Mouse (Mus musculus) liver, adult (tissue): ENCODE measurements around the gene Afg1l.

Experiments
- GATA4 ChIP-seq: IDR thresholded peaks from 2 replicates; pipeline ENCODE4 v1.6.1; 2014; ENCODE audit warnings: mild to moderate bottlenecking, low read length; ENCODE audit not compliant: insufficient replicate concordance

The Afg1l gene

DNA sequence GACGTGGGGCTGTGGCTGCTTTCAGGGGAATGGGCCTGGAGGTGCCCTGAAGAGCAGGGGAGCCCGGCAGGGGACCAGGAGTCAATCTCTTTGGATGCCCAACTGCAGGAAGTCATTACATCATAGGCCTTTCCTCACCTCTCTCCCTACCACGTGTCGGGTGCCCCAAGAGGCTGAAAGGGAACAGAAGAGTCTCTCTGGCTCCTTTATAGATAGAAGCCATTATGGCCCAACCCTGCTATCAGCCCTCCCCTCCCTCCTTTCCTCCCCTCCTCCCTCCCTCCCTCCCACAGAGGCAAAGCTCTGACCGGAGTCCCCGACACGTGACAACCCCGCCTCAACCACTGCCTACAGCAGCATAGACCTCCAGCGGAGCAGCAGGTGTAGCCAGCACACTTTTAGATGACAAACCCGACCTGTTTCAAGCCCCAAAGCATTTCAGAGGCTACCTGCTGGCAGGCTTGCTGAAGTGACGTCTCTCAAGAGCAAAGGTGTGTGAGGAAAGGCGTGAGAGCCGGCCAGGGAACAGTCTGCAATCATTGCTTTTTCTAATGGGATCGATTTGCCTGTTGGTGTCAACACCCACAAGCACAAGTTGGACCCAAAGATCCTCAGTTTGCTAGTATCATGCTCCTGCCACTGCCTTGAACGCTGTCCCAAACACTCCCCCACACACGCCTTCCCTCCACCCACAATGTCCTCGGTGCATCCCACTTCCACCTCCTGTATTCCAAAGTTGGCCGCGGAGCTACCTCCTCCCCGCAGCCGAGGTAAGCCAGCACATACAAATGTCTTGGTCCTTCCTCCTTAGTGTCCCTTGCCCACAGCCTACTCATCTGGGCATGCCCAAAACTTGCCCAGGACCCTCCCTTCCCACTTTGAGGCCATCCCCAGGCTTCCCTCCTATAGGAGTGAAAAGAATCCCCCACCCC is 204.3 kb downstream of the Afg1l start:
- no peak; the same call in 1 of the 2 replicates for TF ChIP-seq GATA4

DNA sequence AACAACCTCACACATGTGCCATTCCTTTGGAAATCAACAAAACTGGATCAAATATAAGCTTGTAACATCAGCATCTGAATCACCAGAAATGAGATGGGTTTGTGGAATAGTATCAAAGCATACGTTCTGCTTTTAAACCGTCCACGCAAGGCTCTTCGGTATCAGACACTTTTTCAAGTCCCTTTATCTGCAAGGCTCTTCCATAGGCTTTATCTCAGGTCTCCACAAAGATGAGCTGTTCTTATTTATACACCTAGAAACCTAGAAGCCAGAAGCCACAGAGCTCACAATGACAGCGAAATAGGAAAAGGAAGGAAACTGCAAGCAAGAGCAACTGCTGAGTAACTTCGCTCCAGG is 205.0 kb downstream of the Afg1l start:
- no peak for TF ChIP-seq GATA4

DNA sequence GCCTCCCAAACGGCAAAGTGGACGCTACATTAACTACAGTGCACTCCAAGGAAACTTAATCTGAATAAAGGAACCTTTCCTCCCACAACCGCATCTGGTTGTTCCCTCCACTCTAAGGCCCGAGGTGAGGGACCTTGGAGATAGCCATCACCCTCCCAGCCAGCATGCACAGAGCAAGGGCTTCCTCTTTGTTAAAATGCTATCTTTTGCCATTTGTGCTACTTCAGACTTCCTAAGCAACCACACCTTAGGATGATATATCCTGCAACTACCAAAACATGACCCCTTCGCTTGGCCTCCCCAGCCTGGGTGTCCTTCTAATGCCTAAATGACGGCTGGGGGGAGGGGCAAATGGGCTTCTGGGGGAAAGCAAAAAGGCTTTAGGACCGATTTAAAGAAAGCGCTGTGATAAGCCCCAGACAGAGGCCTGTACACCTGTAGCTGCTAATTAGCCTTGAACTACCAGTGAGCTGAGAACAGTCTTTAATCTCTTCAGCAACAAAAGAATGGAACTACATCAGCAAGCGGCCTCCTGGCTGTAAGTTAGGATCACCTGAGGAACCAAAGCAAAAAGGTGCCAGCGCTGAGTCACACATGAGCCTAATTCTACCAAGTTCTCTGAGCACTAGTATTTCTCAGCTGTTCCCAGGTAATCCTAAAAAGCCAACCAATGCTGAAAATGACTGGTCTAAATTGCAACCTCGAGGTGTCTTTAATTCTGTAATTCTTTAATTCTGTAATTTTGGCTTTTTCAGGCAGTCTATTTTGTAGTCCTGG is 206.7 kb downstream of the Afg1l start:
- TF ChIP-seq GATA4: no peak

DNA sequence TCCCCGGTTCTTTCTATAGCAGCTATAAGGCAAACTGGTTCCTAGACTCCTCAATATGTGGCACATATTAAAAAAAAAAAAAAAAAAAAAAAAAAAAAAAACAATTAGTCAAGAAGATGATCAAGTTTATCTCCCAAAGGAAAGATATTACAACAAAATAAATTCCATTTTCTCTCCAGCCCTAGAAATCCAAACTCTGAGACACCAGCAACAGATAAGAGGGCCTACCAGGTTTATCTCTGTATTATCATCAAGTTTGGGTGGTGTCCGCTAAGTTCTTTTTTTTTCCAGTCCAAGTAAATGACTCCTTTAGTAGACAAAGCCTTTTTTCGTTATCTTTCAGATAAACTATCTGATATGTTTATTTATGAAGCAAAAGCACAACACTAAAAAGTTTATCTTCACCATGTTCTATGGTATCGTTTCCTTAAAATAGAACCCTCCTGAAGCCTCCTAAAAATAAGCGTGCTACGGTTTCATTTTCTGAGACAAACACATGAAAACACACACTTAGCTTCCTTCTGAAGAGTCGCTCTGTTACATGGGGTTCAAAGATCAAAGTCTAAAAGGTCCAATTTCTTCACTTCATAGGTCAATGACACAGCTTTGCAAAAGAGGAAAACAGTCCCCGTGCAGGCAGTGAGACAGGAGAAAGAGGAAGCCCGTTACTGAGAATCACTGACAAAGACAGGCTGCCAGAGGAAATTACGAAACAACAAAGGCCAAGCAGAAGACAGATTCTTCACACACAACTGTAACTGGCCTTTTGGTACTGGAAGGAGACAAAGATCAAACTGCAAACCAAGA is 207.9 kb downstream of the Afg1l start:
- peak; percentile 55; the same call in 1 of the 2 replicates for TF ChIP-seq GATA4

DNA sequence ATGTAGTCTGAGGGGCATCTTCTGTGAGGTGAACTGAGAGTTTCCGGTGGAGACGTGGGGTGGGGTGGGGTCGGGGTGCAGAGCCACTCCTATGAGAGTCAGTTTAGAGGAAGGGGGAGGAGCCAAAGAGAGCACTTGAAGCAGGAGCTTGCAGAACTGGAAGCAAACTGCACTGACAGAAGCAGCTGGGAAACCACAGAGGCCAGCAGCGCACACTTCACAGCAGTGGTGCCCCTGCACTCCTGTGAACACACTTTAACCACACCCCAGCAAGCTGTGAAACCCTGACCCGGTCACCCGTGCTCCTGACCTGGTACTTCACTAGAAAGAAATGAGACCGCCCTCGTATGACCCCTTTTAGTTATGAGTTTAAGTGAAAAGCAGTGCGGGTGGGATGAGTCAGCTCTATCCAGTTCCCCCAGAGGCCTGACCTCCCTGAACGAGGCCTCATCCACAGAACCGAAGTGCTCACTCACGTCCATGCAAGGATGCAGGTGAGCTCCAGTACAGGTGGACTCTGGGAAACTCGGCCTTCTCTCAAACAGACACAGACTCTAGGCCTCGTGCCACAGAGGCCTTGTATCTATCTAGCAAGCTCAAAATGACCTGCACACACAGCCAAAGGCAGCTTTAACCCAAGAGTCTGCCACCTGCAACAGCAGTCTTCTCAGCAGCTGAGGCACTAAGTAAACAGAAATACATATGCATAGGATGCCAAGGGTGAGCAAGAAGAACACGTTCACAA is 208.9 kb downstream of the Afg1l start:
- no peak for TF ChIP-seq GATA4

DNA sequence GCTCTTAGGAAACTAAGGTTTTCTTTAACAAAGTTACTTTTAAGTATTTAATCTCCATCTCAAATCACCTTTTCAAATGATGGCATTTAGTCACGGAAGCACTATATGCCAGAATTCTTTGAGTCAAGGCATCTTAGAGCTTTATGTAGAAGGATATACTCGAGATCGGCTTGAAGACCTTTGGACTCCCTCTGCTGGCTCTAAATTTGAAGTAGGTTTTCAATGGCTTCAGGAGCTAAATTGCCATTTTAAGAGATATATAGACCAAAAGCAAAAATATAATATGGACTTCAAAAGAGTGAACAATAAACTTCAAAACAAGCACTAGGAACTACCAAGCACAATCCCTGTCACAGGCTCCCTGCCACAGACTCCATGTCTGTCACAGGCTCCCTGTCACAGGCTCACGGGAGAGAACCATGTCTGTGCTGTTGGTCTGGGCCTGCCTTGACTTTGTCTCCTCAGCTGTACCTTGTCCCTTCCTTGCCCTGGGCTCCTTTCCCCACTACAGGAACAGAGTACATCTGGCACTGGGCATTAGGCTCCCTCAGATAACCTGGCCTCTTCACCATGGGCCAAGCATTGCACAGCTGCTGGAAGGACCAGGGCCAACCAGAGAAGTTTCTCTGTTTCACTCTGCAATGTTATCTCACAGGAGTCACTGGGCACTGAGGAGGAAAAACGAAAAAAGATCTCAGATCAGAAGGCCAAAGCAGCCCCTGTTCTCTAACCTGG is 210.4 kb downstream of the Afg1l start:
- peak; percentile 72; the same call in 1 of the 2 replicates for TF ChIP-seq GATA4

DNA sequence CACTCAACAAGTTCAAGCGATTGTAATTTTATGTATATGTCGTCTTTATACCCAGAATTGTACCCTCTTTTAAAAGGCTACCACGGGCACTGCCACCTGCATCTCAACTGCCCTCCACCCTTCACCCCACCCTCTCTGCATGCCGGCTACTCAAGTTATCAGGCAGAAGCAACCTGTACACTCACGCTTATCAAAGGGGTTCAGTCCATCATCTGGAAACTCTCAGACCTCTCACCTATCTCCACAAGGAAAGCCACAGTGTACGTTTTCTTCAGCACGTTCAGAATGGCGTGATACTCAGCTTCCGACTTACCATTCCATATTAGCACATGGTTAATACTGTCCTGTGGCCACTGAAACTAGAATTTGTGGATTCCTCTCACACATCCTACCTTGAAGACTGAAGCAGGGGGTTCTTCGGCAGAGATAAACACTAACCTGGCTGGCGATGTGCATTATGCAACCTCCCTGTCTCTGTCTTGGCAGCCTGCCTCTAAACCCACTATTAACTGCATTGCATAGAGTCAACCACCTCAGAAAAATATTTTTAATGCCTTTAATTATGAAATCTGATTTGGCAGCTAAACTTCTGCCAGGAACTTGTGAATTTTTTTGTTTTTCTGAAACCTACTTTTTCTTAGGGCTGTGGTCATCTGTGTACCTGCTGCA is 213.2 kb downstream of the Afg1l start:
- no peak for TF ChIP-seq GATA4

DNA sequence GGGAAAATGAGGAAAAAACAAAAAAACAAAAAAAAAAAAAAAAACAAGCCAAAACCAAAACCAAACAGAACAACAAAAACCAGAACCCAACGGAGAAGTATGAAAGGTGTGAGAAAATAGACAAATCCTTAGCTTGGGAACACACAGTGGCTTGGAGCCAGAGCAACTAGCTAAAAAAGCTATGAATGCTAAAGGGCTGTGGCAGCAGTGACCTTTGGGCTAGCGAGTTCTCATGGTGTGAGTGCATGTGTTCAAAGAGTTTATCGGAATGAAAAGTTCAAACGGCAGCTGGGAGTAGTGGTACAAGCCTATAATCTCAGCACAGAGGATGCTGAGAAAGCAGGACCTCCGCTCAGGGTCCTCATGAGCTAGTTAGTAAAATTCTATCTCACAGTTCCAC is 214.2 kb downstream of the Afg1l start:
- no peak for TF ChIP-seq GATA4

DNA sequence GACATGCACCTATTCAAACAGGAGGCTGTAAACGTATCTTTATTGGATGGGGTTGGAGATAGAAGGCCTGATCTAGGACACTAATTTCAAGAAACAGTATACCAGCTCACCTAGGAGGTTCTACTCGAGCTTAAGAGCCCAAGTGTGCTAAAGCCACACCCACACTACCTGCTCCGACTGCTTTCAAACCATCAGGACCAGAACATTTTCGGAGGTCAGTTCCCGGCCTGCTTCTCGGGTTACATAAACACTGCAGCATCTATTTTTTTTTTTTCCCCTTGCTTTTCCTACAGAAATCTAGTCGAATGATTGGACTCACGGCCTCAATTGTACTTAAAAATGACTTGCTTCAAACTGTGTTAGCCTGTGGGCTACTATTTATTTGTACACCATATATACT is 214.7 kb downstream of the Afg1l start:
- no peak for TF ChIP-seq GATA4
